15 mouse cellular contexts compared by ENCODE assay signal in the genomic region with DNA sequence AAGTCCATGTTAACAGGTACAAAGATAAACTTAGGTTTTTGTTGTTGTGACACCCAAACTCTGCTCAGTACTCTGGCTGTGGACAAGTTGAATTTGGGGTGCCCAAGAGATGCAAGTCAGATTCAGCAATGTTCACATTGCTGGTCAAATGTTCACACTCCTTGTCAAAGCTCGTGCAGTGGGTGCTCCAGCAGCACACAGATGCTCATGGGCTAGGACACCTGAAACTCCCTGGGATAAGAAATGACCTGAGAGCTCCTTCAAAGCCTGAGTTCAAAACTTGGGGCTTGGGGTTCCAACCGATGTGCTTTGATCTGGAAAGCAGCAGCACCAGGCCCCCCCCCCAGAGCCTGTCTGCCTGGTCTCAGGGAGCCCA. TPM values are rescaled to one million over a fixed set of nuclear protein-coding genes. Genes with fewer than 3 reads are reported as not detected.
A peak's percentile ranks its signal among the peaks of the same experiment; 100 is the strongest.
DNase-seq lines count a peak whose midpoint lies in the region; ATAC-seq and TF ChIP-seq lines count a peak whose summit lies in the region.
"Had no signal": no experiment of that assay in that cellular context is flagged by ENCODE, and none has a peak within 500 bp of the region (broad histone marks: within the 10 kb centered on the region; RNA-seq: fewer than 3 reads in every experiment).

No protein-coding gene starts in this region.

- H3K9ac ChIP-seq in liver, adult 2 months (ENCODE audit: low read depth, low read length) = no peak overlapping the region
- no peak overlapping the region for H3K9ac ChIP-seq in hindbrain, embryonic 16.5 days (ENCODE audit: low read depth, low read length)
- H3K9ac ChIP-seq in midbrain, embryonic 15.5 days = no peak overlapping the region
- H3K9ac ChIP-seq: liver, embryonic 12.5 days had no signal

- TF ChIP-seq POLR2A in liver, adult 2 months (IDR thresholded peaks at IDR 0.05; ENCODE audit: extremely low read depth, insufficient read depth, low read length) = no peak

- no peak overlapping the region for H3K27ac ChIP-seq in liver, adult 2 months (replicated peaks; ENCODE audit: insufficient read depth, low read depth, low read length)
- peak overlapping the region; percentile 29; the same call in 1 of the 2 replicates for H3K27ac ChIP-seq in hindbrain, embryonic 16.5 days (ENCODE audit: low read depth, low read length)
- H3K27ac ChIP-seq in midbrain, embryonic 15.5 days = peak overlapping the region; percentile 62
- H3K27ac ChIP-seq: liver, embryonic 12.5 days; macrophage had no signal

- TF ChIP-seq CTCF in liver, adult 2 months (IDR thresholded peaks at IDR 0.05; ENCODE audit: low read depth, low read length) = no peak

- no peaks in the 10 kb centered on the region for H3K9me3 ChIP-seq in hindbrain, embryonic 16.5 days (ENCODE audit: control insufficient read depth, low read length)
- H3K9me3 ChIP-seq in midbrain, embryonic 15.5 days = no peaks in the 10 kb centered on the region
- H3K9me3 ChIP-seq: liver, embryonic 12.5 days had no signal

- H3K4me2 ChIP-seq in hindbrain, embryonic 16.5 days (ENCODE audit: low read length) = no peak overlapping the region
- H3K4me2 ChIP-seq in midbrain, embryonic 15.5 days = no peak overlapping the region
- H3K4me2 ChIP-seq: liver, embryonic 12.5 days had no signal

- WGBS in liver, adult 2 months = 34% methylated on average over 2 of the region's 2 CpGs
- 30% methylated on average over 2 of the region's 2 CpGs for WGBS in hindbrain, embryonic 16.5 days
- 37% methylated on average over 2 of the region's 2 CpGs for WGBS in midbrain, embryonic 15.5 days

- peaks cover 2% of the 10 kb centered on the region for H3K4me1 ChIP-seq in liver, adult 2 months (ENCODE audit: control insufficient read depth, insufficient read depth, low read length)
- H3K4me1 ChIP-seq in hindbrain, embryonic 16.5 days (ENCODE audit: control insufficient read depth, insufficient read depth, low read depth, low read length) = peaks cover 9% of the 10 kb centered on the region; the same call in 1 of the 2 replicates
- peaks cover 14% of the 10 kb centered on the region for H3K4me1 ChIP-seq in midbrain, embryonic 15.5 days

- no peaks in the 10 kb centered on the region for H3K36me3 ChIP-seq in liver, adult 2 months (ENCODE audit: control insufficient read depth, insufficient read depth, low read length)
- no peaks in the 10 kb centered on the region for H3K36me3 ChIP-seq in hindbrain, embryonic 16.5 days (ENCODE audit: control insufficient read depth, insufficient read depth, low read length)
- no peaks in the 10 kb centered on the region for H3K36me3 ChIP-seq in midbrain, embryonic 15.5 days (replicated peaks)
- H3K36me3 ChIP-seq: liver, embryonic 12.5 days had no signal

- H3K27me3 ChIP-seq in liver, adult 2 months (ENCODE audit: control insufficient read depth, insufficient read depth, low read length) = no peaks in the 10 kb centered on the region
- no peaks in the 10 kb centered on the region for H3K27me3 ChIP-seq in hindbrain, embryonic 16.5 days (replicated peaks; ENCODE audit: control insufficient read depth, insufficient read depth, low read length)
- H3K27me3 ChIP-seq in midbrain, embryonic 15.5 days (replicated peaks) = no peaks in the 10 kb centered on the region

- ATAC-seq in erythroblast, adult 5-6 weeks (replicated peaks; ENCODE audit: low FRiP score, poor library complexity, severe bottlenecking) = 0 out of 2 replicates have a peak, but pooled peaks have one; percentile 25
- ATAC-seq in hindbrain, embryonic 16.5 days = no peak
- ATAC-seq in midbrain, embryonic 15.5 days (replicated peaks) = no peak

- no peaks in the 10 kb centered on the region for H3K79me2 ChIP-seq in liver, adult 2 months (ENCODE audit: control insufficient read depth, insufficient read depth, low read length)

- no peak overlapping the region for H3K4me3 ChIP-seq in liver, adult 2 months (ENCODE audit: insufficient read depth, low read depth, low read length)
- no peak overlapping the region for H3K4me3 ChIP-seq in hindbrain, embryonic 16.5 days (ENCODE audit: low read length)
- no peak overlapping the region for H3K4me3 ChIP-seq in midbrain, embryonic 15.5 days
- H3K4me3 ChIP-seq: liver, embryonic 12.5 days had no signal

- peak; percentile 72 for DNase-seq in liver, adult 2 months (ENCODE audit: extremely low read depth, low read depth, low spot score)
- DNase-seq in liver = no peak
- no peak for DNase-seq in right cerebral cortex, adult 18-20 months
- no peak for DNase-seq in cerebellum, postnatal 14 days
- DNase-seq: adrenal gland, adult 2 months; cerebellum, postnatal 36 days; right cerebral cortex, postnatal 14 days had no signal

RNA-seq across cellular contexts. Expression of gene Gpx7, which starts 24.8 kb away (rescaled TPM):
- 3.5 and 3.7 TPM in 2 replicates for total RNA-seq in liver, adult 2 months (2014; rRNA removed)
- 2.0 and 3.2 TPM in 2 replicates for polyA plus RNA-seq in liver, adult 2 months (2012; rRNA removed)
- total RNA-seq in erythroblast, adult 5-6 weeks (2015; ENCODE audit: low replicate concordance) = not detected in 2 replicates
- total RNA-seq in erythroblast, adult 5-6 weeks (2017; ENCODE audit: low replicate concordance) = not detected in 2 replicates
- polyA plus RNA-seq in hindbrain, embryonic 16.5 days (2015; fragmentation: Nextera tagmentation; extraction: Ambion mirVana) = 38.6 and 39.1 TPM in 2 replicates
- polyA plus RNA-seq in midbrain, embryonic 15.5 days (2015; fragmentation: Nextera tagmentation; extraction: Ambion mirVana) = 25.1 and 29.1 TPM in 2 replicates

RNA-seq across cellular contexts. Expression of gene Tut4, which starts 27.7 kb away (rescaled TPM):
- 30.3 and 34.6 TPM in 2 replicates for total RNA-seq in liver, adult 2 months (2014; rRNA removed)
- 17.8 and 23.6 TPM in 2 replicates for polyA plus RNA-seq in liver, adult 2 months (2012; rRNA removed)
- 11.1 and 13.1 TPM in 2 replicates for total RNA-seq in erythroblast, adult 5-6 weeks (2015; ENCODE audit: low replicate concordance)
- total RNA-seq in erythroblast, adult 5-6 weeks (2017; ENCODE audit: low replicate concordance) = 8.4 and 18.3 TPM in 2 replicates
- polyA plus RNA-seq in hindbrain, embryonic 16.5 days (2015; fragmentation: Nextera tagmentation; extraction: Ambion mirVana) = 40.3 and 41.5 TPM in 2 replicates
- polyA plus RNA-seq in midbrain, embryonic 15.5 days (2015; fragmentation: Nextera tagmentation; extraction: Ambion mirVana) = 58.8 and 70.0 TPM in 2 replicates

RNA-seq across cellular contexts. Expression of gene Shisal2a, which starts 48.4 kb away (rescaled TPM):
- not detected in 2 replicates for total RNA-seq in liver, adult 2 months (2014; rRNA removed)
- not detected in 2 replicates for polyA plus RNA-seq in liver, adult 2 months (2012; rRNA removed)
- total RNA-seq in erythroblast, adult 5-6 weeks (2015; ENCODE audit: low replicate concordance) = not detected in 2 replicates
- not detected in 2 replicates for total RNA-seq in erythroblast, adult 5-6 weeks (2017; ENCODE audit: low replicate concordance)
- 4.5 and 5.7 TPM in 2 replicates for polyA plus RNA-seq in hindbrain, embryonic 16.5 days (2015; fragmentation: Nextera tagmentation; extraction: Ambion mirVana)
- 6.4 TPM in 2 replicates for polyA plus RNA-seq in midbrain, embryonic 15.5 days (2015; fragmentation: Nextera tagmentation; extraction: Ambion mirVana)
- total RNA-seq: gastrocnemius, postnatal 4 days; heart, postnatal 25 days; layer of hippocampus, postnatal 25 days had no signal
- polyA plus RNA-seq: liver, embryonic 12.5 days; macrophage had no signal
